Mouse (Mus musculus) embryo, embryonic 11.5 days (tissue): ENCODE measurements at regions not wholly inside any gene's neighbourhood (a gene's known extent, or its start where the extent isn't known, plus 50 kb on each side); places are given as distances from the start of the nearest gene placed in this dataset.
"Not testable (repeated sequence)": the region's sequence is repeated elsewhere in the genome, so short reads cannot be mapped to it uniquely, and the experiment has no call there.

Source experiments
- DNase-seq: peaks from one replicate; pipeline ENCODE4 v3.0.0-alpha.2; 2012; ENCODE audit warnings: low read depth, low spot score

GRCm38 (mm10) chr13:7233399-7233798, 584.8 kb upstream of the Pfkp start:
- no peak for DNase-seq

GRCm38 (mm10) chr13:7206626-7207211, 558.1 kb upstream of the Pfkp start:
- DNase-seq = no peak

GRCm38 (mm10) chr13:7195990-7196389, 547.4 kb upstream of the Pfkp start:
- peak; percentile 13 for DNase-seq

GRCm38 (mm10) chr13:7182216-7182751, 533.7 kb upstream of the Pfkp start:
- no peak for DNase-seq

GRCm38 (mm10) chr13:7175561-7176160, 527.1 kb upstream of the Pfkp start:
- no peak for DNase-seq

- DNase-seq = not testable (repeated sequence)
These were observed 521.5 kb upstream of the Pfkp start for GRCm38 (mm10) chr13:7170035-7170434.

GRCm38 (mm10) chr13:7146337-7146736, 497.8 kb upstream of the Pfkp start:
- no peak for DNase-seq

GRCm38 (mm10) chr13:7110572-7110971, 462.0 kb upstream of the Pfkp start:
- no peak for DNase-seq

GRCm38 (mm10) chr13:7103289-7103688, 454.7 kb upstream of the Pfkp start:
- DNase-seq = no peak

- DNase-seq = no peak
These were observed 444.6 kb upstream of the Pfkp start for GRCm38 (mm10) chr13:7093072-7093649.

GRCm38 (mm10) chr13:7090916-7091315, 442.3 kb upstream of the Pfkp start:
- DNase-seq = no peak

GRCm38 (mm10) chr13:7066211-7066610, 417.6 kb upstream of the Pfkp start:
- DNase-seq = no peak

- DNase-seq = no peak
These were observed 415.1 kb upstream of the Pfkp start for GRCm38 (mm10) chr13:7063717-7064116.

- no peak for DNase-seq
These were observed 409.0 kb upstream of the Pfkp start for GRCm38 (mm10) chr13:7057545-7057944.
